Mouse (Mus musculus): ENCODE data around the gene Ost4. TPM values are rescaled to one million over a fixed set of nuclear protein-coding genes. Genes with fewer than 3 reads are reported as not detected.

The Ost4 gene
- polyA plus RNA-seq, 1 experiment from 2014 or later, result 397 TPM

DNA sequence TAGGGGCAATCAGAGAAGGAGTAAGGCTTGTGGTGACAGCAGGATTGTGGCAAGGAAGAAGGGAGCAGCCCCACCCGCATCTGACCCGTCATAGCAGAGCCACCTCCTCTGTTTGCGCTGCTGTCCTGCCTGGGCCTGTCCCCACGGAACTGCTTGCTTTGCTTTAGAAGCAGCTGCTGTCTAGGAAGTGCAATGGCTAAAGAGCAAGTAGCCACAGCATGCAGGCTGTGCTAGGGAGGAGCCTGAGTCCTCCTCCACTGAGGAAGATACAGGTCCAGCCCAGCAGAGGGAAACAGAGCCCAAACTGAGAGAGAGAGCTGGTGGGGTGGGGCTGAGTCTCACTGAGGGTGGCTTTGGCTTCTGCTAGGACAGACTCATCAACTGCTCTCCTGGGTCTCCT, 43.7 kb downstream of the Ost4 start:
- H3K27me3 ChIP-seq (ENCODE audit: poor library complexity, severe bottlenecking), result peaks cover 6% of the 10 kb centered on the region; the same call in 1 of the 2 replicates
- peaks cover 39% of the 10 kb centered on the region for H3K36me3 ChIP-seq (replicated peaks)
- no peak overlapping the region for H3K27ac ChIP-seq
- no peak for DNase-seq (ENCODE audit: extremely low spot score, low spot score)
- peaks cover 7% of the 10 kb centered on the region; the same call in 1 of the 2 replicates for H3K9me3 ChIP-seq
- no peak overlapping the region for H3K4me3 ChIP-seq
- 46% methylated on average over 4 of the region's 4 CpGs for WGBS
- H3K4me1 ChIP-seq, result peaks cover under 1% of the 10 kb centered on the region

DNA sequence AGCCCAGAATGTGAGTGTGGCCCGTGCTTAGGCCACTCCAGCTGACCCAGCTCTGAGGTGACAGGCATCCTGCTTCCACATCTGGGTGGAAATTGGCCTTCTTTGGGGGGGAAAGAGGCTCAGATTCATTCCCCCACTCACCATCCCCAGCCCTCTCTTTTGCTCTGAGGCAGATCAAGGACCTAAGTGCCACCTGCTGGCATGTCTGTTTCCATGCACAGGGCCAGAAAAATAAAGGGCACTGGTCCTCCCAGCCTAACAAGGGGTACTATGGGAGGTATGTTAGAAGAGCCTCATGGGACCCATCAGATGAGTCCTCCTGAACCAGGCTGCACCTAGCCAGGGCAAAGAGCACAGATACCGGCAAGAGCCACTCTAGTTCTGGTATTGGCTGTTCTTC, 51.5 kb downstream of the Ost4 start:
- Histone ChIP-seq H3K9me3 (peaks cover 7% of the 10 kb centered on the region; the same call in 1 of the 2 replicates), H3K27me3 (ENCODE audit: poor library complexity, severe bottlenecking) (no peaks in the 10 kb centered on the region), H3K4me1 (no peaks in the 10 kb centered on the region), H3K4me3 (no peak overlapping the region), H3K27ac (no peak overlapping the region), H3K36me3 (replicated peaks) (no peaks in the 10 kb centered on the region)
- WGBS, result 89% methylated on average over 2 of the region's 2 CpGs
- DNase-seq (ENCODE audit: extremely low spot score, low spot score), result no peak

Other genes starting within 250 kb of the Ost4 start
- 439 and 473 TPM in 2 replicates for gene Cenpa, start 241.0 kb downstream of the Ost4 start, polyA plus RNA-seq (2016; fragmentation: Nextera tagmentation; extraction: Ambion mirVana)
- 61.5 and 64.0 TPM in 2 replicates for gene Dpysl5, start 196.2 kb downstream of the Ost4 start, polyA plus RNA-seq (2016; fragmentation: Nextera tagmentation; extraction: Ambion mirVana)
- 15.6 and 16.5 TPM in 2 replicates for gene Mapre3, start 93.1 kb downstream of the Ost4 start, polyA plus RNA-seq (2016; fragmentation: Nextera tagmentation; extraction: Ambion mirVana)
- 62.3 and 63.2 TPM in 2 replicates for gene Tmem214, start 39.8 kb downstream of the Ost4 start, polyA plus RNA-seq (2016; fragmentation: Nextera tagmentation; extraction: Ambion mirVana)
- 19.9 and 20.1 TPM in 2 replicates for gene Agbl5, start 19.1 kb downstream of the Ost4 start, polyA plus RNA-seq (2016; fragmentation: Nextera tagmentation; extraction: Ambion mirVana)
- gene Emilin1, start 5.6 kb upstream of the Ost4 start, polyA plus RNA-seq (2016; fragmentation: Nextera tagmentation; extraction: Ambion mirVana), result 78.2 and 78.3 TPM in 2 replicates
- 7.8 and 8.9 TPM in 2 replicates for gene Khk, start 13.6 kb upstream of the Ost4 start, polyA plus RNA-seq (2016; fragmentation: Nextera tagmentation; extraction: Ambion mirVana)
- gene Cgref1, start 37.8 kb upstream of the Ost4 start, polyA plus RNA-seq (2016; fragmentation: Nextera tagmentation; extraction: Ambion mirVana), result 4.8 and 5.0 TPM in 2 replicates
- 141 and 142 TPM in 2 replicates for gene Preb, start 52.6 kb upstream of the Ost4 start, polyA plus RNA-seq (2016; fragmentation: Nextera tagmentation; extraction: Ambion mirVana)
- not detected in 2 replicates for gene Tcf23, start 60.9 kb upstream of the Ost4 start, polyA plus RNA-seq (2016; fragmentation: Nextera tagmentation; extraction: Ambion mirVana)
- 71.5 and 74.8 TPM in 2 replicates for gene Atraid, start 140.5 kb upstream of the Ost4 start, polyA plus RNA-seq (2016; fragmentation: Nextera tagmentation; extraction: Ambion mirVana)
- gene Slc5a6, start 141.1 kb upstream of the Ost4 start, polyA plus RNA-seq (2016; fragmentation: Nextera tagmentation; extraction: Ambion mirVana), result 10.7 and 12.7 TPM in 2 replicates
- gene Cad, start 147.0 kb upstream of the Ost4 start, polyA plus RNA-seq (2016; fragmentation: Nextera tagmentation; extraction: Ambion mirVana), result 76.4 and 79.3 TPM in 2 replicates
- not detected in 2 replicates for gene Dnajc5g, start 198.5 kb upstream of the Ost4 start, polyA plus RNA-seq (2016; fragmentation: Nextera tagmentation; extraction: Ambion mirVana)
- 0.32 and 0.39 TPM in 2 replicates for gene Slc30a3, start 200.4 kb upstream of the Ost4 start, polyA plus RNA-seq (2016; fragmentation: Nextera tagmentation; extraction: Ambion mirVana)
- 0.11 TPM in 1 of 2 replicates, not detected in the other for gene Trim54, start 208.9 kb upstream of the Ost4 start, polyA plus RNA-seq (2016; fragmentation: Nextera tagmentation; extraction: Ambion mirVana)
- not detected in 2 replicates for gene Ucn, start 231.0 kb upstream of the Ost4 start, polyA plus RNA-seq (2016; fragmentation: Nextera tagmentation; extraction: Ambion mirVana)
- gene Mpv17, start 246.5 kb upstream of the Ost4 start, polyA plus RNA-seq (2016; fragmentation: Nextera tagmentation; extraction: Ambion mirVana), result 60.4 and 63.8 TPM in 2 replicates

All from forebrain, embryonic 10.5 days (tissue).